Comparison of ENCODE assay signal across 9 mouse cellular contexts in genomic region chr2:70558112-70558842, GRCm38 (mm10). TPM values are rescaled to one million over a fixed set of nuclear protein-coding genes. Genes with fewer than 3 reads are reported as not detected.
A peak's percentile ranks its signal among the peaks of the same experiment; 100 is the strongest.
DNase-seq lines count a peak whose midpoint lies in the region; ATAC-seq lines count a peak whose summit lies in the region.
"Had no signal": no experiment of that assay in that cellular context is flagged by ENCODE, and none has a peak within 500 bp of the region (broad histone marks: within the 10 kb centered on the region; RNA-seq: fewer than 3 reads in every experiment).

No protein-coding gene starts in this region.

- H3K4me3 ChIP-seq in liver, embryonic 13.5 days (replicated peaks) = no peak overlapping the region
- peak overlapping the region; percentile 32 for H3K4me3 ChIP-seq in neural tube, embryonic 13.5 days
- no peak overlapping the region for H3K4me3 ChIP-seq in stomach, embryonic 15.5 days (replicated peaks)
- H3K4me3 ChIP-seq: embryonic facial prominence, embryonic 13.5 days had no signal

- 8% methylated on average over 17 of the region's 18 CpGs for WGBS in liver, embryonic 13.5 days (ENCODE audit: insufficient replicate concordance)
- WGBS in neural tube, embryonic 13.5 days = 5% methylated on average over 16 of the region's 18 CpGs
- WGBS in stomach, embryonic 15.5 days = 5% methylated on average over 17 of the region's 18 CpGs

- peak; percentile 30 to 48 for DNase-seq in urinary bladder, adult 18-20 months (ENCODE audit: low spot score in 2 of 2)
- DNase-seq in urinary bladder, postnatal 10 days (ENCODE audit: low spot score) = no peak
- peak; percentile 56 for DNase-seq in cerebellum, adult 9-11 months
- DNase-seq in frontal cortex, postnatal 25 days (ENCODE audit: low spot score in 2 of 2) = peak; percentile 67 to 82
- DNase-seq in kidney, adult 9 months = peak; percentile 85
- DNase-seq in liver, embryonic 13.5 days = peak; percentile 41

- ATAC-seq in liver, embryonic 13.5 days (ENCODE audit: low read depth) = no peak
- peak; percentile 60; the same call in 1 of the 2 replicates for ATAC-seq in neural tube, embryonic 13.5 days (ENCODE audit: low read depth)
- ATAC-seq in stomach, embryonic 15.5 days (ENCODE audit: insufficient read depth, low FRiP score, low read depth) = no peak

- H3K9ac ChIP-seq in liver, embryonic 13.5 days = no peak overlapping the region
- peak overlapping the region; percentile 61 for H3K9ac ChIP-seq in neural tube, embryonic 13.5 days
- no peak overlapping the region for H3K9ac ChIP-seq in stomach, embryonic 15.5 days
- H3K9ac ChIP-seq: embryonic facial prominence, embryonic 13.5 days had no signal

- no peaks in the 10 kb centered on the region for H3K9me3 ChIP-seq in liver, embryonic 13.5 days (replicated peaks)
- H3K9me3 ChIP-seq in neural tube, embryonic 13.5 days = no peaks in the 10 kb centered on the region
- H3K9me3 ChIP-seq in stomach, embryonic 15.5 days = no peaks in the 10 kb centered on the region
- H3K9me3 ChIP-seq: embryonic facial prominence, embryonic 13.5 days had no signal

- no peak overlapping the region for H3K4me2 ChIP-seq in liver, embryonic 13.5 days
- H3K4me2 ChIP-seq in neural tube, embryonic 13.5 days = peak overlapping the region; percentile 64
- H3K4me2 ChIP-seq in stomach, embryonic 15.5 days = peak overlapping the region; percentile 17
- H3K4me2 ChIP-seq: embryonic facial prominence, embryonic 13.5 days had no signal

- no peaks in the 10 kb centered on the region for H3K36me3 ChIP-seq in liver, embryonic 13.5 days
- H3K36me3 ChIP-seq in neural tube, embryonic 13.5 days = no peaks in the 10 kb centered on the region
- H3K36me3 ChIP-seq in stomach, embryonic 15.5 days = no peaks in the 10 kb centered on the region
- H3K36me3 ChIP-seq: embryonic facial prominence, embryonic 13.5 days had no signal

- H3K27me3 ChIP-seq in liver, embryonic 13.5 days = peaks cover 50% of the 10 kb centered on the region
- H3K27me3 ChIP-seq in neural tube, embryonic 13.5 days = peaks cover 47% of the 10 kb centered on the region
- H3K27me3 ChIP-seq in stomach, embryonic 15.5 days (replicated peaks) = peaks cover 48% of the 10 kb centered on the region

- H3K27ac ChIP-seq in liver, embryonic 13.5 days = no peak overlapping the region
- H3K27ac ChIP-seq in neural tube, embryonic 13.5 days (replicated peaks) = peak overlapping the region; percentile 94
- no peak overlapping the region for H3K27ac ChIP-seq in stomach, embryonic 15.5 days
- H3K27ac ChIP-seq: embryonic facial prominence, embryonic 13.5 days had no signal

- peaks cover 3% of the 10 kb centered on the region; the same call in 1 of the 2 replicates for H3K4me1 ChIP-seq in liver, embryonic 13.5 days (replicated peaks)
- H3K4me1 ChIP-seq in neural tube, embryonic 13.5 days (replicated peaks) = peaks cover 34% of the 10 kb centered on the region
- peaks cover 12% of the 10 kb centered on the region; the same call in 1 of the 2 replicates for H3K4me1 ChIP-seq in stomach, embryonic 15.5 days

RNA-seq across cellular contexts. Expression of gene Gad1, which starts 5.4 kb away (rescaled TPM):
- 0.06 and 0.15 TPM in 2 replicates for polyA plus RNA-seq in liver, embryonic 13.5 days (2015; fragmentation: Nextera tagmentation; extraction: Ambion mirVana)
- polyA plus RNA-seq in neural tube, embryonic 13.5 days (2015; fragmentation: Nextera tagmentation; extraction: Ambion mirVana) = 36.6 and 36.9 TPM in 2 replicates
- 0.14 and 0.46 TPM in 2 replicates for polyA plus RNA-seq in stomach, embryonic 15.5 days (2015; fragmentation: Nextera tagmentation; extraction: Ambion mirVana)

RNA-seq across cellular contexts. Expression of gene Erich2, which starts 49.7 kb away (rescaled TPM):
- not detected in 2 replicates for polyA plus RNA-seq in liver, embryonic 13.5 days (2015; fragmentation: Nextera tagmentation; extraction: Ambion mirVana)
- polyA plus RNA-seq in neural tube, embryonic 13.5 days (2015; fragmentation: Nextera tagmentation; extraction: Ambion mirVana) = 0.68 and 0.80 TPM in 2 replicates
- polyA plus RNA-seq in stomach, embryonic 15.5 days (2015; fragmentation: Nextera tagmentation; extraction: Ambion mirVana) = 1.5 and 2.2 TPM in 2 replicates

Comparison
In these comparisons a context has a peak if more than half of its experiments do, and no peak if none do; other contexts are left out.
1. RNA of gene Gad1, which starts 5.4 kb away (polyA plus RNA-seq): 36.6 to 36.9 TPM in neural tube, embryonic 13.5 days; 0.14 to 0.46 TPM in stomach, embryonic 15.5 days and 0.06 to 0.15 TPM in liver, embryonic 13.5 days; every median in the first group is over 10 times any median in the second.